Mouse (Mus musculus) ES-Bruce4 (cell line): ENCODE data around the gene Ldlr.

ENCODE experiments used
- CTCF ChIP-seq: IDR thresholded peaks from one replicate; pipeline ENCODE4 v1.8.1; 2011; ENCODE audit warnings: low read depth, low read length
- EP300 ChIP-seq: IDR thresholded peaks from 2 replicates; pipeline ENCODE4 v1.6.1; 2011; ENCODE audit warnings: low read depth, low read length; ENCODE audit not compliant: insufficient read depth
- POLR2A ChIP-seq: IDR thresholded peaks from one replicate; pipeline ENCODE4 v1.8.1; 2011; ENCODE audit warnings: low read length; ENCODE audit not compliant: insufficient read depth

DNA sequence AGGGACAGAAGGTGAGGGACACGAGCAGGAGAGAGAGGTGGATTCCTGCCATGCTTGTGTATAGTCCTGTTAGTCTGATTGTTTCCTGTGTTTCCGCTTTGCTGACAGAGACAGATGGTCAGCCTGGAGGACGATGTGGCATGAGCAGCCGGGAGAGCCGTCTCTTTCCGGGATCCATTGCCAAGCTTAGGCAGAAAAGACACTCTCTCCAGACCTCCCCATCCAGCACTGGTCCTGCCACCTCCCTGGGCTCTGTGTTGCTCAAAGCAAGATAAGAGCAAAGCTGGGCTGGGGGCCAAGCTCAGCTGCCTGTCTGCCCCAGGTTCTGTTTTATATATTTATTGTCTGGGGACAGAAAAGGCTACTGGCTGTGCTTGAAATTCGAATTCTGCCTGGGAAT, 24.8 kb downstream of the Ldlr start:
- TF ChIP-seq EP300: no peak
- no peak for TF ChIP-seq POLR2A
- no peak for TF ChIP-seq CTCF
